Mouse (Mus musculus) liver, embryonic 12.5 days (tissue): Measurements from ENCODE around the gene Mvb12a. TPM values are rescaled to one million over a fixed set of nuclear protein-coding genes. Genes with fewer than 3 reads are reported as not detected.

Experiments
- polyA plus RNA-seq: library from polyadenylated mRNA; unstranded; fragments of >200 nt; fragmentation: Nextera tagmentation; extraction: Ambion mirVana; gene quantifications from 2 replicates; pipeline ENCODE4 v1.2.1, GENCODE M21; 2016

Gene Mvb12a
- polyA plus RNA-seq, 1 experiment from 2014 or later, result 42.7 TPM

Other genes with a start within 250 kb of the Mvb12a start
- gene Use1, start 176.1 kb upstream of the Mvb12a start, polyA plus RNA-seq, result 60.2 and 61.1 TPM in 2 replicates
- gene Ocel1, start 171.6 kb upstream of the Mvb12a start, polyA plus RNA-seq, result 6.8 and 6.9 TPM in 2 replicates
- gene Nr2f6, start 161.0 kb upstream of the Mvb12a start, polyA plus RNA-seq, result 35.3 and 38.8 TPM in 2 replicates
- 3.6 and 4.0 TPM in 2 replicates for gene Ushbp1, start 147.1 kb upstream of the Mvb12a start, polyA plus RNA-seq
- 79.0 and 82.6 TPM in 2 replicates for gene Babam1, start 146.1 kb upstream of the Mvb12a start, polyA plus RNA-seq
- gene Ankle1, start 136.9 kb upstream of the Mvb12a start, polyA plus RNA-seq, result 57.9 and 58.3 TPM in 2 replicates
- gene Abhd8, start 79.3 kb upstream of the Mvb12a start, polyA plus RNA-seq, result 16.0 and 17.4 TPM in 2 replicates
- gene Mrpl34, start 78.0 kb upstream of the Mvb12a start, polyA plus RNA-seq, result 168 and 173 TPM in 2 replicates
- 60.6 and 63.1 TPM in 2 replicates for gene Dda1, start 73.7 kb upstream of the Mvb12a start, polyA plus RNA-seq
- gene Ano8, start 57.0 kb upstream of the Mvb12a start, polyA plus RNA-seq, result 1.2 TPM in 2 replicates
- 9.3 and 9.6 TPM in 2 replicates for gene Gtpbp3, start 54.8 kb upstream of the Mvb12a start, polyA plus RNA-seq
- gene Plvap, start 31.2 kb upstream of the Mvb12a start, polyA plus RNA-seq, result 44.8 and 46.7 TPM in 2 replicates
- 0.30 and 0.57 TPM in 2 replicates for gene Ccdc194, start 17.2 kb upstream of the Mvb12a start, polyA plus RNA-seq
- gene Bst2, start 5.5 kb upstream of the Mvb12a start, polyA plus RNA-seq, result 28.7 and 29.4 TPM in 2 replicates
- gene Tmem221, start 15.9 kb downstream of the Mvb12a start, polyA plus RNA-seq, result 0.61 and 0.75 TPM in 2 replicates
- 0.32 and 0.36 TPM in 2 replicates for gene Nxnl1, start 23.7 kb downstream of the Mvb12a start, polyA plus RNA-seq
- 4.1 and 4.4 TPM in 2 replicates for gene Slc27a1, start 26.0 kb downstream of the Mvb12a start, polyA plus RNA-seq
- 138 and 144 TPM in 2 replicates for gene Pgls, start 49.3 kb downstream of the Mvb12a start, polyA plus RNA-seq
- 1.3 and 2.3 TPM in 2 replicates for gene Fam129c, start 54.7 kb downstream of the Mvb12a start, polyA plus RNA-seq
- gene Colgalt1, start 68.1 kb downstream of the Mvb12a start, polyA plus RNA-seq, result 29.0 and 30.1 TPM in 2 replicates
- gene Unc13a, start 128.8 kb downstream of the Mvb12a start, polyA plus RNA-seq, result 0.22 and 0.31 TPM in 2 replicates
- gene Jak3, start 133.4 kb downstream of the Mvb12a start, polyA plus RNA-seq, result 9.2 and 10.4 TPM in 2 replicates
- 1.5 and 2.1 TPM in 2 replicates for gene Insl3, start 146.3 kb downstream of the Mvb12a start, polyA plus RNA-seq
- 3.6 and 4.2 TPM in 2 replicates for gene B3gnt3, start 158.9 kb downstream of the Mvb12a start, polyA plus RNA-seq
- gene Fcho1, start 182.8 kb downstream of the Mvb12a start, polyA plus RNA-seq, result 19.5 and 20.6 TPM in 2 replicates